Mouse (Mus musculus) ES-E14 (cell line): ENCODE measurements around the gene Mapk3.

Source experiments
- CHD2 ChIP-seq: IDR thresholded peaks from 2 replicates; pipeline ENCODE4 v1.6.1; 2014; ENCODE audit warnings: mild to moderate bottlenecking, low read depth, low read length, inconsistent platforms
- HCFC1 ChIP-seq: IDR thresholded peaks from 2 replicates; pipeline ENCODE4 v1.6.1; 2012; ENCODE audit warnings: low read length, inconsistent platforms, borderline replicate concordance; ENCODE audit not compliant: insufficient read depth
- ZC3H11A ChIP-seq: IDR thresholded peaks from 2 replicates; pipeline ENCODE4 v1.6.1; 2012; ENCODE audit warnings: low read depth, mild to moderate bottlenecking, inconsistent platforms, low read length, borderline replicate concordance
- ZNF384 ChIP-seq: IDR thresholded peaks from 2 replicates; pipeline ENCODE4 v1.6.1; 2012; ENCODE audit warnings: low read depth, low read length, inconsistent platforms

GRCm38 (mm10) chr7:126776598-126777057, 17.2 kb downstream of the Mapk3 start, which contains the start of gene Ypel3:
- no peak for TF ChIP-seq ZNF384
- TF ChIP-seq CHD2 = no peak
- no peak for TF ChIP-seq ZC3H11A
- TF ChIP-seq HCFC1 = 0 out of 2 replicates have a peak, but pooled peaks have one; percentile 5
